Mouse (Mus musculus): ENCODE data around the gene Kcnip3. TPM values are rescaled to one million over a fixed set of nuclear protein-coding genes. Genes with fewer than 3 reads are reported as not detected.

Gene Kcnip3
- polyA plus RNA-seq, 1 experiment from 2014 or later: 4.8 TPM

DNA sequence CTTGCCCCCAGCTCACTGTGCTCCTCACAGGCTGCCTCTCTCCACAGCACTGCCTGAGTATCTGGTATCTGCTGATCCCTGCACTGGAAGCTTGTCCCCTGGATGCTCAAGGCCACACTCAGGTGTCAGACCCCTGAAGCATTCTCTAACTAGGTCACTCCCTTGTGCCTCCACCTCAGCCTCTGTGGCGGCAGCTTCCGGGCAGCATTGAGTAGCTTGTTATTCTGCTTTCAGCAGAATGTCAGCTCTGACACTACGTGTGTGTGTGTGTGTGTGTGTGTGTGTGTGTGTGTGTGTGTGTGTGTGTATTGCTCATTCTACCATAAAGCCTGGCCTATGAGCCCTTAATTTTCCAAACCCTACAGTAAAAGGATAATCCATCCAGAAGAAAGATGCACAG, 8.7 kb downstream of the Kcnip3 start:
- Histone ChIP-seq H3K27me3 (peaks cover 3% of the 10 kb centered on the region; the same call in 1 of the 2 replicates), H3K27ac (no peak overlapping the region), H3K9ac (0 out of 2 replicates have a peak overlapping the region, but pooled peaks have one; percentile 15), H3K4me3 (no peak overlapping the region), H3K9me3 (no peaks in the 10 kb centered on the region), H3K4me1 (replicated peaks) (peaks cover 36% of the 10 kb centered on the region), H3K36me3 (no peaks in the 10 kb centered on the region), H3K4me2 (no peak overlapping the region)
- 40% methylated on average over 3 of the region's 3 CpGs for WGBS
- ATAC-seq (ENCODE audit: low FRiP score): no peak

DNA sequence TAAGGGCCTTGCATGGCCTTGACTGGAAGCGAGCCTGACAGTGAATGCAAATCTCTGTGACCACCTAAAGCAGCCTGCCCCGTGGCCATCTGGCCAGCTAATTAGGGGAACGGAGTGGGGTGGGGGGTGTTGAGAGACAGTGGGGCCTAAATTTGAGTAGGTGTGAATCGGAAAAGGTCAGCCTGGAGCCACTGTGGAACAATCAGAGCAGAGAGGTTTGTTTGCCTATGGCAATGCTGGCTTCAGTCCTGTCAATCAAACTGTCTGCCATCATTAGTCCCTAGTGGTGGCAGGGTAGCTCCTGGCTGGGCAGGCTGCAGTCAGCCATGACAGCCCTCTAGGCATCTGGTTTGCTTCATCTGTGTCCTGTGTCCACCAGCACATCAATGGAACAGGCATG, 10.5 kb downstream of the Kcnip3 start:
- no peak overlapping the region for H3K4me3 ChIP-seq
- H3K9ac ChIP-seq: no peak overlapping the region
- H3K27me3 ChIP-seq: peaks cover 6% of the 10 kb centered on the region
- no peak overlapping the region for H3K4me2 ChIP-seq
- H3K9me3 ChIP-seq: no peaks in the 10 kb centered on the region
- no peak overlapping the region for H3K27ac ChIP-seq
- WGBS: 43% methylated on average over 4 of the region's 4 CpGs
- H3K4me1 ChIP-seq (replicated peaks): peaks cover 28% of the 10 kb centered on the region
- no peaks in the 10 kb centered on the region for H3K36me3 ChIP-seq
- ATAC-seq (ENCODE audit: low FRiP score): no peak

- WGBS: 65% methylated on average over 7 of the region's 7 CpGs
- Histone ChIP-seq H3K9ac (no peak overlapping the region), H3K9me3 (no peaks in the 10 kb centered on the region), H3K4me2 (no peak overlapping the region), H3K27me3 (peaks cover 19% of the 10 kb centered on the region), H3K4me1 (replicated peaks) (peaks cover 39% of the 10 kb centered on the region), H3K27ac (no peak overlapping the region), H3K4me3 (no peak overlapping the region), H3K36me3 (no peaks in the 10 kb centered on the region)
- ATAC-seq (ENCODE audit: low FRiP score): no peak
Observed at GRCm38 (mm10) chr2:127507967-127508660, 13.8 kb downstream of the Kcnip3 start.

GRCm38 (mm10) chr2:127507077-127507774, 14.7 kb downstream of the Kcnip3 start:
- Histone ChIP-seq H3K4me1 (replicated peaks) (peaks cover 35% of the 10 kb centered on the region), H3K27ac (no peak overlapping the region), H3K4me2 (no peak overlapping the region), H3K9ac (no peak overlapping the region), H3K36me3 (no peaks in the 10 kb centered on the region), H3K27me3 (peaks cover 19% of the 10 kb centered on the region), H3K4me3 (no peak overlapping the region), H3K9me3 (no peaks in the 10 kb centered on the region)
- ATAC-seq (ENCODE audit: low FRiP score): peak; percentile 52
- WGBS: 32% methylated on average over 7 of the region's 7 CpGs

- no peak for ATAC-seq (ENCODE audit: low FRiP score)
- Histone ChIP-seq H3K36me3 (no peaks in the 10 kb centered on the region), H3K27me3 (peaks cover 24% of the 10 kb centered on the region), H3K9me3 (no peaks in the 10 kb centered on the region), H3K4me1 (replicated peaks) (peaks cover 29% of the 10 kb centered on the region), H3K4me2 (no peak overlapping the region), H3K27ac (no peak overlapping the region), H3K4me3 (no peak overlapping the region), H3K9ac (no peak overlapping the region)
- WGBS: 90% methylated on average over 6 of the region's 6 CpGs
Observed at GRCm38 (mm10) chr2:127506131-127506632, 15.7 kb downstream of the Kcnip3 start.

- Histone ChIP-seq H3K4me2 (no peak overlapping the region), H3K9ac (no peak overlapping the region; the same call in 1 of the 2 replicates), H3K4me3 (no peak overlapping the region), H3K9me3 (no peaks in the 10 kb centered on the region), H3K27me3 (peaks cover 24% of the 10 kb centered on the region), H3K4me1 (replicated peaks) (peaks cover 22% of the 10 kb centered on the region), H3K27ac (no peak overlapping the region), H3K36me3 (no peaks in the 10 kb centered on the region)
- no peak for ATAC-seq (ENCODE audit: low FRiP score)
- 76% methylated on average over 4 of the region's 4 CpGs for WGBS
Observed at GRCm38 (mm10) chr2:127505196-127505595, 16.7 kb downstream of the Kcnip3 start.

DNA sequence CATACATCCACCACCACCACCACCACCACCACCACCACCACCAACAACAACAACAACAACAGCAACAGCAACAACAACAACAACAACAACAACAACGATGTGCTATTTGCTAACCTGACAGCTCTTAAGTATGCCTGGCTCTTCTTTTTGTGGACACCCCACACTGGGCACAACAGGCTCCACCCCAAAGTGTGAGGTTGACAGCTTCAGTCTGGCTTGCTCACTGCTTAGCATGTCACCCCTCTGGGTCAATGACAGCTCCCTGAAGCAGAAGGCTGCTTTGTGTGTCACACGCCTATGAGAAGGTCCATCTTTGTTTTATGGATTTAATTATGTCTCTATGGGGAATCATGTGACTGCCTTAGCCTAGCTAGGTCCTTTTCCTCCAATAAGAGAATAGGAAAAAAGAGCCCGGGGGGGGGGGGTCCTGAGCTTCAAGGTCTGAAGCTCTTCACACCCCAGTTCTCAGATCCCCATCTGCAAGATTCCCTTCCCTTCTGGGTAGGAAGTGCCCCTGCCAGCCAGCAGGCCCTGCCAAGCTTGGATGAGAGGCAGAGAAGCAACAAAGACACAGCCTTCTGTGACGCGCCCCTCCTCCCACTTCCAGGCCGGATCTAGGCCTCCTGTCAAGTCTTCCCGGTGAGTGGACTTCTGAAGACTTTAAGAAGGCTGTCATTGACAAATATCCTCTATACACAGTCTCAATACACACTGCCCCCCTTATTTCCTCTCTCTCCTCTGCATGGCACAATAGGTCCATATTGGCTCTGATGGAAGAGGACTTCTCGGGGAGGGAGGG, 17.9 kb downstream of the Kcnip3 start:
- Histone ChIP-seq H3K4me3 (no peak overlapping the region), H3K36me3 (no peaks in the 10 kb centered on the region), H3K4me1 (replicated peaks) (peaks cover 22% of the 10 kb centered on the region), H3K4me2 (no peak overlapping the region), H3K27ac (peak overlapping the region; percentile 35; the same call in 1 of the 2 replicates), H3K9me3 (no peaks in the 10 kb centered on the region), H3K27me3 (peaks cover 22% of the 10 kb centered on the region), H3K9ac (no peak overlapping the region)
- WGBS: 48% methylated on average over 8 of the region's 8 CpGs
- peak; percentile 49 for ATAC-seq (ENCODE audit: low FRiP score)

GRCm38 (mm10) chr2:127501061-127501460, 20.8 kb downstream of the Kcnip3 start:
- Histone ChIP-seq H3K27me3 (peaks cover 18% of the 10 kb centered on the region), H3K9me3 (no peaks in the 10 kb centered on the region), H3K4me2 (no peak overlapping the region), H3K4me1 (replicated peaks) (peaks cover 12% of the 10 kb centered on the region), H3K27ac (no peak overlapping the region), H3K36me3 (no peaks in the 10 kb centered on the region), H3K4me3 (no peak overlapping the region), H3K9ac (no peak overlapping the region)
- 63% methylated on average over 7 of the region's 7 CpGs for WGBS
- no peak for ATAC-seq (ENCODE audit: low FRiP score)

GRCm38 (mm10) chr2:127498750-127499149, 23.1 kb downstream of the Kcnip3 start:
- 80% methylated on average over 8 of the region's 8 CpGs for WGBS
- H3K4me2 ChIP-seq: no peak overlapping the region
- no peak overlapping the region for H3K27ac ChIP-seq
- no peak for ATAC-seq (ENCODE audit: low FRiP score)
- no peak overlapping the region for H3K9ac ChIP-seq
- no peaks in the 10 kb centered on the region for H3K9me3 ChIP-seq
- peaks cover 9% of the 10 kb centered on the region; the same call in 1 of the 2 replicates for H3K27me3 ChIP-seq
- no peaks in the 10 kb centered on the region; the same call in 1 of the 2 replicates for H3K36me3 ChIP-seq
- H3K4me3 ChIP-seq: no peak overlapping the region
- H3K4me1 ChIP-seq (replicated peaks): peaks cover 1% of the 10 kb centered on the region

- Histone ChIP-seq H3K4me2 (no peak overlapping the region), H3K36me3 (no peaks in the 10 kb centered on the region; the same call in 1 of the 2 replicates), H3K4me1 (replicated peaks) (no peaks in the 10 kb centered on the region), H3K9ac (no peak overlapping the region), H3K9me3 (no peaks in the 10 kb centered on the region), H3K27ac (no peak overlapping the region), H3K27me3 (peaks cover 7% of the 10 kb centered on the region; the same call in 1 of the 2 replicates), H3K4me3 (no peak overlapping the region)
- no peak for ATAC-seq (ENCODE audit: low FRiP score)
- WGBS: 44% methylated on average over 1 of the region's 1 CpGs
Observed at GRCm38 (mm10) chr2:127496321-127496720, 25.6 kb downstream of the Kcnip3 start.

DNA sequence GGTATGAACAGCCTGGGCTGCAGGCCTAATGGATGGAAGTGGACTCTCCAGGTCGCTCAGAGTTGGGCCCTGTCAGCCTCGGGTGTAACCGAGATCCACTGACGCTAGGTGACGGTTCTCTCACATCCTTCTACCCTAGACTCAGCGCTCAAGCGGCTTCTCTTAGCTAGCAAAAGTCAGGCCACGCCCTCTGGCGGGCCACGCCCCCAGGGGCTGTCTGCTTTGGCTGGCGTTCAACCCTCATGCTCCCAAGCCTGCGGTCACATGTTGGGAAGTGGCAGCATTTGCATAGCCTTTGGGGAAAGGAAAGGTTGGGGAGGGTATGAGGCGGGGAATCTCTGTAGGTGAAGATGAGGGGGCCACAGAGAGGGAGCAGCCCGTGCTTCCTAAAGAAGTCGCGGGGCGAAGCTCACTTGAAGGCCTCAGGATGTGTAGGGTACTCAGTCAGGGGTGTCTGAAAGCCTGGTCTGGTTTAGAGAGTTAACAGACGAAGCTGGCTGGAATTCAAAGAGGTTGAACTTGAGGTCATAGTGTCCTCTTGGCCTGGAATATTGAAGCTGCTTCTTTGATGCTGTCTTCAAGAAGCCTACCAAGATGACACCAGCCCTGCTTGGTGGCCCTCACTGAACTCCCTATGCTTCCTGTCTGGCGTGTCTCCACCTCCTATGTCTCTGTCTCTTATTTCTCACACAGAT, 37.3 kb downstream of the Kcnip3 start:
- no peak overlapping the region for H3K27ac ChIP-seq
- peaks cover 71% of the 10 kb centered on the region for H3K27me3 ChIP-seq
- no peaks in the 10 kb centered on the region for H3K36me3 ChIP-seq
- ATAC-seq (ENCODE audit: low FRiP score): peak; percentile 82
- peak overlapping the region; percentile 22 for H3K4me3 ChIP-seq
- no peaks in the 10 kb centered on the region for H3K9me3 ChIP-seq
- peaks cover 38% of the 10 kb centered on the region for H3K4me1 ChIP-seq (replicated peaks)
- H3K9ac ChIP-seq: peak overlapping the region; percentile 49; the same call in 1 of the 2 replicates
- H3K4me2 ChIP-seq: peak overlapping the region; percentile 44
- 8% methylated on average over 19 of the region's 19 CpGs for WGBS

All from hindbrain, embryonic 13.5 days (tissue).